Mouse (Mus musculus): ENCODE data around the gene Mrpl50. TPM values are rescaled to one million over a fixed set of nuclear protein-coding genes. Genes with fewer than 3 reads are reported as not detected.
"Not testable (repeated sequence)": the region's sequence is repeated elsewhere in the genome, so short reads cannot be mapped to it uniquely, and the experiment has no call there.

The Mrpl50 gene
- total and polyA plus RNA-seq, 3 experiments = 39.1 to 54.5 TPM; not detected in 1

DNA sequence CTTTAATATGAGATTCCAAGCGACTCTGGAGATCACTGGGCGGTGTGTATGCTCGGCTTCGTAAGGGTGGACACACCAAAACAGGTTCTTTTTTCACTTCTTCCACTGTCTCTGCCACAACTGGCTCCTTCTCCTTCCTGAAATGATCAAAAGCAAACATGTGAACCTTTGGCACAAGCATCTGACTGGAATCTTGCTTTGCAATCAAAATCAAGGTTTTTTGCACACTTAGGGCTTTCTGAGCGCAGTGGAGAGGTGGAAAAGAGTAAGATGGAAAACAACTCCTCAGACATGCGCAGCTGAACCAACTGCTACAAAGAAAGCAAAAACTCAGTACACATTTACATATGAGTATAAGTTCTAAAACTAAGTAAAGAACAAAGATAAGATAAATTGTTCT, 6.5 kb downstream of the Mrpl50 start:
- no peak overlapping the region for H3K27ac ChIP-seq (ENCODE audit: control insufficient read depth, low read depth, low read length)
- peaks cover 29% of the 10 kb centered on the region for H3K79me2 ChIP-seq (ENCODE audit: control insufficient read depth, insufficient read depth, low read length, poor library complexity)
- no peak for TF ChIP-seq TBP (IDR thresholded peaks at IDR 0.05; ENCODE audit: low read depth, low read length)
- no peak for TF ChIP-seq CHD1 (IDR thresholded peaks at IDR 0.05; ENCODE audit: low read depth, low read length)
- no peak for TF ChIP-seq POLR2A (IDR thresholded peaks at IDR 0.05; ENCODE audit: control insufficient read depth in 1 of 2, insufficient read depth in 1 of 2, low read depth in 1 of 2, low read length in 2 of 2, poor library complexity in 1 of 2)
- no peak for TF ChIP-seq ZMIZ1 (IDR thresholded peaks at IDR 0.05; ENCODE audit: low read depth, low read length)
- no peak for TF ChIP-seq CTCF (IDR thresholded peaks at IDR 0.05 in 2 of 3, conservative IDR thresholded peaks at IDR 0.05 in 1 of 3; ENCODE audit: control insufficient read depth in 1 of 3, insufficient read depth in 1 of 3, low read depth in 2 of 3, low read length in 3 of 3, poor library complexity in 1 of 3, severe bottlenecking in 1 of 3)
- H3K27me3 ChIP-seq (ENCODE audit: control insufficient read depth in 1 of 2, insufficient read depth in 2 of 2, low read length in 2 of 2) = no peaks in the 10 kb centered on the region
- no peak overlapping the region for H3K4me3 ChIP-seq (ENCODE audit: control insufficient read depth in 1 of 2, insufficient read depth in 1 of 2, low read depth in 2 of 2, low read length in 2 of 2)
- peaks cover 2 to 9% of the 10 kb centered on the region in 2 experiments; a peak in 2 of 4 replicates for H3K4me1 ChIP-seq (ENCODE audit: control insufficient read depth in 1 of 2, insufficient read depth in 2 of 2, low read length in 2 of 2)
- no peaks in the 10 kb centered on the region for H3K9me3 ChIP-seq (replicated peaks; ENCODE audit: insufficient read depth, low read length)
- DNase-seq (ENCODE audit: low read depth, low spot score) = no peak
- H3K9ac ChIP-seq (ENCODE audit: control insufficient read depth, low read depth, low read length, poor library complexity, severe bottlenecking) = no peak overlapping the region
- H3K36me3 ChIP-seq (ENCODE audit: control insufficient read depth in 1 of 2, insufficient read depth in 2 of 2, low read length in 2 of 2) = peaks cover 2 to 13% of the 10 kb centered on the region in 2 experiments

DNA sequence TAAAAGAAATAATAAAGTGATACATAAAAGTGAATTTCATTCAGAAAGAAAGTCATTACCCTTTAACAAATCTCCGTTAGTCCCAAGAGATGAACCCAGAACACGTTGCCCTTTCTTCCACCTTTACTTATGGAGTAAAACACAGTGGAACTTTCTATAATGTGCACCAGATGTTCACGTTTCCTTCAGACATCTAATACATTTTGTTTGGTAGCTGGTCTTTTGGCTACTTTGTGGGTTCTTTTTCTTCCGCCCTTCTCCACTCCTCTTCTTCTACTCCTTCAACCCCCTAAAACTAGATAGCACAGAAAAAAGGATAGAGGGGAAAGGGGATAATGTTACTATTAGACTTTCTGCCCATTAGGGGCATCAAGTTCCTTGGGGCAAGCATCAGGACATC, 8.3 kb downstream of the Mrpl50 start:
- Histone ChIP-seq H3K4me3 (ENCODE audit: control insufficient read depth in 1 of 2, insufficient read depth in 1 of 2, low read depth in 2 of 2, low read length in 2 of 2) (no peak overlapping the region), H3K27me3 (ENCODE audit: control insufficient read depth in 1 of 2, insufficient read depth in 2 of 2, low read length in 2 of 2) (no peaks in the 10 kb centered on the region), H3K36me3 (ENCODE audit: control insufficient read depth in 1 of 2, insufficient read depth in 2 of 2, low read length in 2 of 2) (peaks cover 2 to 3% of the 10 kb centered on the region in 2 experiments), H3K79me2 (ENCODE audit: control insufficient read depth, insufficient read depth, low read length, poor library complexity) (peaks cover 15% of the 10 kb centered on the region), H3K9me3 (replicated peaks; ENCODE audit: insufficient read depth, low read length) (no peaks in the 10 kb centered on the region), H3K27ac (ENCODE audit: control insufficient read depth, low read depth, low read length) (no peak overlapping the region), H3K9ac (ENCODE audit: control insufficient read depth, low read depth, low read length, poor library complexity, severe bottlenecking) (no peak overlapping the region), H3K4me1 (ENCODE audit: control insufficient read depth in 1 of 2, insufficient read depth in 2 of 2, low read length in 2 of 2) (no peaks in the 10 kb centered on the region)
- TF ChIP-seq POLR2AphosphoS5 (IDR thresholded peaks at IDR 0.05; ENCODE audit: borderline replicate concordance, low read depth, low read length) = no peak
- TF ChIP-seq ZKSCAN1 (IDR thresholded peaks at IDR 0.05; ENCODE audit: low read depth, low read length) = no peak
- TF ChIP-seq JUND (IDR thresholded peaks at IDR 0.05; ENCODE audit: low read depth, low read length) = no peak
- no peak for TF ChIP-seq E2F4 (IDR thresholded peaks at IDR 0.05; ENCODE audit: borderline replicate concordance, low read depth, low read length)
- no peak for TF ChIP-seq USF2 (IDR thresholded peaks at IDR 0.05; ENCODE audit: borderline replicate concordance in 1 of 2, insufficient read depth in 1 of 2, low read depth in 1 of 2, low read length in 2 of 2)
- no peak for TF ChIP-seq HCFC1 (IDR thresholded peaks at IDR 0.05; ENCODE audit: low read depth, low read length)
- no peak for DNase-seq (ENCODE audit: low read depth, low spot score)

DNA sequence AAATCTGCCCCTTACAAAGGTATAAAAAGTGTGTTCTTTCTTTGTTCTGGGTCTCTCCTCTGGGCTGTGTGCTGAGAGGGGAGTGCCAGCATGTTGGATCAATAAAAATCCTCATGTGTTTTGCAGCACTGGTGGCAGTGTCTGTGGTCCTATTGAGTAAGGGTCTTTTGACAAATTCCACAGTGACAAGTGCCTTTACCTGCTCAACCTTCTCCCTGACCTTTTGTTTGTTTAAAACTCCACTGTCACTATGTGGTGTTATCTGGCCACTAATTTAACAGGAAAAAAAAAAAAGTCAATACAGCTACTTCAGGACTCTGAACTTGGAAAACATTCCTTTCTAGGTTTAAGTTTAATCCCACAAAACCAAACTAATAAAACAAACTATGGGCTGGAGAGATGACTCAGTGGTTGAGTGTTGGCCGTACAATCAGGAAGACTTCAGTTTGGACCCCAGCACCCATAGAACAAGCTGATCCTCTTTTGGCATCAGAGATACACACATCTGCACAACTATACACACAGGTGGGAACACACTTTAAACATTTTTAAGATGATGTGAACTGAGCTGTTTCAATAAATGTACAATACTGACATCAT, 10.6 kb downstream of the Mrpl50 start:
- H3K27ac ChIP-seq (ENCODE audit: control insufficient read depth, low read depth, low read length); H3K9me3 ChIP-seq (replicated peaks; ENCODE audit: insufficient read depth, low read length); H3K79me2 ChIP-seq (ENCODE audit: control insufficient read depth, insufficient read depth, low read length, poor library complexity); H3K4me1 ChIP-seq (ENCODE audit: control insufficient read depth in 1 of 2, insufficient read depth in 2 of 2, low read length in 2 of 2); H3K9ac ChIP-seq (ENCODE audit: control insufficient read depth, low read depth, low read length, poor library complexity, severe bottlenecking); H3K4me3 ChIP-seq (ENCODE audit: control insufficient read depth in 1 of 2, insufficient read depth in 1 of 2, low read depth in 2 of 2, low read length in 2 of 2); H3K36me3 ChIP-seq (ENCODE audit: control insufficient read depth in 1 of 2, insufficient read depth in 2 of 2, low read length in 2 of 2); H3K27me3 ChIP-seq (ENCODE audit: control insufficient read depth in 1 of 2, insufficient read depth in 2 of 2, low read length in 2 of 2); DNase-seq (ENCODE audit: low read depth, low spot score): not testable (repeated sequence)

Data from MEL (cell line).